Mouse (Mus musculus) right cerebral cortex, postnatal 36 days (tissue): ENCODE data around the gene Arl6ip5.

Source experiments
- DNase-seq, 2 experiments: peaks; one replicate each; pipeline ENCODE4 v3.0.0; 2022; ENCODE audit warnings: low spot score in 2 of 2, mixed read lengths in 1 of 2

Arl6ip5 gene

GRCm38 (mm10) chr6:97273058-97273710, 62.7 kb downstream of the Arl6ip5 start:
- no peak for DNase-seq

DNA sequence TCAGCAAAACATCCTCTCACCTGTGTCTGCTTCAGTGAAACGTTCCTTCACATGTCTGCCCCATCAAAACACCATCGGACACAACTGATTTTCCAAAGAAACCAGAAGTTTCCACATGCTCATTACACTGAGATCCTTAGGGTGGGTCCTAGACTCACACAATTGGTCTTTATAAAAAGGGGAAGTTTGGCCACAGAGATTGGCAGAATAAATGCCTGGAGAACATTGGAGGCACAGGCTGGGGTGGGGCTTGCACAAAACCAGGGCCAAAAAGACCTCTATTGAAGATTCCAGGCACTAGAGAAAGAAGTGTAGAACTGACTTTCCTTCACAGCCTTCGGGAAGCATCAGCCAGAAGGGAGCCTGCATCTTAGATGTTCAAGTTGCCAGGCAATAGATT, 63.3 kb downstream of the Arl6ip5 start:
- DNase-seq, result no peak

DNA sequence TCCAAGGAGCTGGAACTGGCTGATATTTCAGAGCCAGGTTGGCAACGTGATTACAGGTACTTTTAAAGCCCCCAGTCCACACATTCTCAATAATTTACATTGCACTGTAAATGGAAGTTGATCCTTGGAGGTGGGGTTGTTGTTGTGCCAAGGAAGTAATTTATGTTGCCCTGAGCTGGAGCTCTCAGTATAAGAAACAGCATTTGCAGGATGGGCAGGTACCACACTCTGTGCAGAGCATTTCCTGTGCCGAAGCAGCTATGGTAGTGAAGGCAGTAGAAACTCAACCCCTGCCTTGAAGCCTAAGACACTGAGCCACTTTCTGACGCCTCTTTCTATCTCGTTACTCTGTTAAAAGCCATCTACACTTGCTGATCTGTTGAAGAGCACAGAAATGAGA, 65.3 kb downstream of the Arl6ip5 start:
- DNase-seq, result no peak

DNA sequence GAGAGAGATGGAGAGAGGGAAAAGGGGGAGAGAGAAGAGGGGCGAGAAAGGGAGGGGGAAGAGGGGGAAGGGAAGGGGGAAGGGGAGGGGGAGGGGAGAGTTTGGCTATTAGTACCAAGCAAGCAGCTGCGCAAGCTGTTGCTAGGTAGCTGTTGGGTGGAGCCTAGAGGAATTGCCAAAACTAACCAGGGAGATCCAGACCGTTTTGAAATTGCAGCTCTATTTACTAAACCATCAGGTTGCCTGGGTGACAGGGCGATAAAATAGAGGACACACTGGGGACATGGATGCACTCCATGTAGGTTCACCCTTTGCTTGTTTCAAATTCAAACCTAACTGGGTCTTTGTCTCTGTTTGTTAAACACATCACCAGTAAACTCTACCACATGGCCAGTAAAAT, 65.9 kb downstream of the Arl6ip5 start:
- no peak for DNase-seq

GRCm38 (mm10) chr6:97276890-97277497, 66.5 kb downstream of the Arl6ip5 start:
- DNase-seq, result no peak

DNA sequence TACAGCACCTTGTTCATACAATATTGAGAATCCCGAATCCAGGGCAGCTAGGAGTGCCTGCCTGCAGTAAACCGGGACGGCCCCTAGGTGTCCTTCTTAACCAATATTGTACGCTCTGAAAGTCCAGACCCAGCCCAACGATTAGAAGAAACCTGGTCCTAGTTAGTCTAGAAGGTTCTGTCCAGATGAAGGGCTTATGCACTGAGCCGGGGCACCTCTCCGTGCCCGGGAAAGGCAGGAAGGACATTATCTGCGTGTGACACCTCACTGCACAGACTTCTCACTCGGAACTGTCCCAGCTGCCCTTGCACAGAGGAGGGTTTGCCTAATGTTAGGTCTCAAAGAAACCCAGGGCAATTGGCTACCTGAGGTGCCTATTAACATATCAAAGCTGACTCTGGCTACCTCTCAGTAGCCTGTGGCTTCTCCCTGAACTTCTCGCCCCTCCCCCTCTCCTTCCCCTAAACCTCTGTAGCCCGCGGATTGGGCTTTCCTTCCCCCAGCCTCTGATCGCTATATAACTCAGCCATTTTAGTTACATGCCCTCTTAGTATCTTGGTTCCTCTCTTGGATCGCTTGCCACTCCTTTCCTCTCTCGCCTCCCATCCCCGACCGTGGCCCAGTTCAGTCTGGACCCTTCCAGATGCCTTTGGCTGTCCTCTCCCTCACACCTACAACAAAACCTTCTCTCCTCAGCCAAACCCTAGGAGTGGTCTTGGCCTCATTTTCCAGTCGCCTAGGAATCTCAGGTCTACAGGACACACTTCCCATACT, 67.7 kb downstream of the Arl6ip5 start:
- peak; percentile 56 to 65 for DNase-seq

DNA sequence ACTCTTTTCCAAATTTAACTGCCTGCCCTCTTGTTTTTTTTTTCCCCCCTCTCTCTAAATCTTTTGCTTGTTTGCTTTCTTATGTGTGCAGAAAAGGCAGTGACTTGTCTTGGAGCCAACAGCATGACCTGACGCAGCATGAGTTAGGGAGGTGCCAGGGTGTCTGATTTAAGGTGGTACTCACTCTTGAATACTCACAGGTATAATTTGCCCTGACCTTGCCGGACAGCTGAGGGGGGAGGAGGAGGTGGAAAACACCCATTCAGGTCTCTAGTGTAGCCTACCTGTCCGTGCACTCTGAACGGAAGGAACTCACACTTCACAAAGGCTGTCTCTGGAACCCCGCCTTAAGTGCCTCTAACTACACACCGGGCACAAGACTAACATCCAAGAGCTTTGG, 68.4 kb downstream of the Arl6ip5 start:
- DNase-seq, result no peak
